Mouse (Mus musculus) left cerebral cortex, postnatal 14 days (tissue): ENCODE data around the gene Mgat4b. TPM values are rescaled to one million over a fixed set of nuclear protein-coding genes. Genes with fewer than 3 reads are reported as not detected.
A peak's percentile ranks its signal among the peaks of the same experiment; 100 is the strongest.

Source experiments
- DNase-seq, 2 experiments: peaks; one replicate each; pipeline ENCODE4 v3.0.0; 2021 to 2022; ENCODE audit warnings: low spot score in 2 of 2, mixed read lengths in 1 of 2
- intact Hi-C: fragments of 180-260 bp; cut with DNase I; formaldehyde crosslinking; loops from one replicate; pipeline ENCODE4 v1.15.1; 2025
- total RNA-seq, 2 experiments: library from RNA; stranded (reverse); gene quantifications; 2 replicates each; pipeline ENCODE4 v1.2.3; 2021

The Mgat4b gene
- total RNA-seq, 2 experiments from 2014 or later, result 97.3 to 100 TPM

GRCm38 (mm10) chr11:50197500-50197899, 13.2 kb upstream of the Mgat4b start:
- intact Hi-C loops, result no loop called here
- no peak for DNase-seq

DNA sequence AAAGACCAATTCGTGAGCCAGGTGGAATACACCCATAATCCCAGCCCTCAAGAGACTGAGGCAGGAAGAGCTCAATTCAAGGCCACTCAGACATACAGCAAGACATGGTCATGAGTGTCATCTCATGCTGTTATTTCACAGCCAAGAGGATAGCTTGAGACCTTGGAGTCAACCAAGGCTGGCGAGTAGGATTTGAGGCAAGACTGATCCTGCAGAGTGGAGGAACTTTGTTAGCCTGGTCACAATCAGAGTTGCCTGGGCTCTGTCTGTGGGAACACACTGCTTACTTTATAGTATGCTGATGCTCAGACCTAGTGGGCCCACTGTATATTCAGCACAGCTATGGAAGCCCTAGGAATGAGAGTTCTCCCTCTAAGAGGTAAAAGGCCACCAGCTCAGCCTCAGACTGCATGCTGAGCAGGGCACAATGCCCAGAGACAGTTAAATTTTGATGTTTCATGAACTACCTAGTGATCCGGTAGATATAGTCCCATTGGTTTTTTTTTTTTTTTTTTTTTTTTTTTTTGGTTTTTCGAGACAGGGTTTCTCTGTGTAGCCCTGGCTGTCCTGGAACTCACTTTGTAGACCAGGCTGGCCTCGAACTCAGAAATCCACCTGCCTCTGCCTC, 12.4 kb upstream of the Mgat4b start:
- intact Hi-C loops, result no loop called here
- no peak for DNase-seq

DNA sequence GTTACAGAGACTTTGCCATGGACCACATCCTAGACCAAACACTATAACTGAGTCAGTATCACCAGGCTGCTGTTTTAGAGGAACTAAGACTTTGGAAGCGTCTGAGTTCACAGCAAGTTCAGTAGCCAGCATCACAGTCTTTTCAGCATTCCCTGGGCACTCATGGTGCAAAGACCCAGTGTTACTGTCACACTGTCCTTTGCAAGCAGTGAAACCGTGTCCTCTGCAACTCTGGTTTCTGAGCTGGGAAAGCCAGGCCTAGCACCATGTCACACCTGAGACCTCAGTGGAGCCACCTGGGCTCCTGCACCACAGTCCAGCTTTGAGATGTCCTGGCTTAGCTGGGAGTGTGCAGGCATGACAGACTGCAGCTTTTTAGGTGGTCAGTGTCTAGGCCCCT, 11.8 kb upstream of the Mgat4b start:
- DNase-seq, result no peak
- intact Hi-C loops, result no loop called here

DNA sequence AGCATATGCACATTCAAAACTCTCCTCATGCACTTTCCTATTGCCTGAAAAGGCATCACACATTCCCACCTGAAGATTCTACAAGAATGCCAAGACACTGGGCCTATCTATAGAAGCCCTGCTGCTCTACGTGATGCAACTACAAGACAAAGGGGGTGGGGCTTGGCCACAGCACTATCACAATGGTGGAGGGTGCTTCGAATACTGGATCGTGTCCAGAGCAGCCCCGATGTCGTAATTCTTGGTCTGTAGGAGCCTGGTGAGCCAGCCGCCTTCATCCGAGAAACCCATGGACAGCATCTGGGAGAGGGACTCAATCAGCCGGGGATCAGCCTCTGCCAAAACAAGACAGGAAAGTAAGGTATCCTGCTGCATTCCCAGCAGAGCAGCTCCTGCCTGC, 10.1 kb upstream of the Mgat4b start:
- no peak for DNase-seq
- intact Hi-C loops, result no loop called here

- no peak for DNase-seq
- intact Hi-C loops, result no loop called here
These were observed 9.1 kb upstream of the Mgat4b start for GRCm38 (mm10) chr11:50201590-50201989.

DNA sequence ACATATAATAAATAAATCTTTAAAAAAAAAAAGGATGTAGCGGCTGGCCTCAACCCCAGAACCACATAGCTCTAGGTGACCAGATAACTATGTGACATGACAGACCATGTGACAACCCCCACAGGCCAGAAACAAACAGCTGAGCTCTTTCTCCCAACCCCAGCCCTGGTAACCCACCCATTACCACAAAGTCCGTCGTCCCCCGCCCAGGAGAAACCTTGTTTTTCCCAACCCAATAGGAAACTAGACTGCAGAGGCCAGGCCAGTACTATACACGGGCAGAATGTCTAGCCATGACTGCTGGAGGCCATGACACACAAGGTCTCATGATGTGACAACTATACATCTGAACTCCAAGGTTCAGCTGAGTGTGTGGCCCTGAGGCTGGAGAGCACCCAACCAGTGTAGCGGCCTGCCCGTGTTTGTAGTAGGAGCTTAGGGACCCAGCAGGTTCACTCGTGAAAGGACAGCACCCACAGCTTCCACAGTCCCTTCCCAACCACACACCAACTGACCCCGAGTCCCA, 7.3 kb upstream of the Mgat4b start:
- DNase-seq, result no peak
- intact Hi-C loops, result no loop called here

- no peak for DNase-seq
- intact Hi-C loops, result no loop called here
These were observed 5.3 kb upstream of the Mgat4b start for GRCm38 (mm10) chr11:50205434-50205833.

- intact Hi-C loops, result no loop called here
- no peak for DNase-seq
These were observed 4.7 kb upstream of the Mgat4b start for GRCm38 (mm10) chr11:50206037-50206436.

DNA sequence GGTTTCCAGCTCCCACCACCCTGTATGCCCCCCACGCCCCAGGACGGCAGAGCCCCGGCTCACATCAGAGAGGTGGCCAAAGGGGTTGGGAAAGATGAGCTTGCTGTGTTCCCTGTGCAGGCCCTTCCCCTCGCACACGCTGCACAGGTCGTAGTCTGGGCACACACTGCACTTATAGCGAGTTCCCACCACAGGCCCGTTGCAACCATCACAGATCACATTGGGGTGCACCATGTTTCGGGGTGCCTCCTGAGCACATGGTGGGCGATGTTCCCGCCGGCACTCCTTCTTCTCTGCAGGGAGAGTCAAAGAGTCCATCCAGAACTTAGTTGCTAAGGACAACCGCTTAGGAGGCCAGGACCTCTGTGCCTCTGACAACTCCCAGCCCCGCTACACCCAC, 3.3 kb upstream of the Mgat4b start:
- intact Hi-C loops, result no loop called here
- no peak for DNase-seq

- DNase-seq, result no peak
- intact Hi-C loops, result no loop called here
These were observed 2.7 kb upstream of the Mgat4b start for GRCm38 (mm10) chr11:50208039-50208438.

DNA sequence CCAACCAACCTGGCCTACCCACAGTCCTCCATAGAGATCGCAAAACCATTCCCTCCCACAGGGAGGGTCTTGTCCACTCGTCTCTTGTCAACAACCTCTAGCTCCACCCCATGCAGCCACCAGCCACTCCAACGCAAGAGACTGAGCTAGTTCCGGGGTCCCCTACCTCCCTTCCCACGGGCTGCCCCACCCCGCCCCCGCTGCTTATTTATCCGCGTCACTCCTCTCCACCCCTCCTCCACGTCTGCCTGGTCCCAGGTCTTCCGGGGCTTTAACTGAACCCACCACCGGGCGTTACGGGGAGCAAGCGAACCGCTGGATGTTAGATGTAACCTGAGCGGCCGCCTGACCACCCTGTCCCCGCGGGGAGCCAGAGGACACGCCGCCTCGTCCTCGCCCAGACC, 587 bp upstream of the Mgat4b start:
- intact Hi-C loops, result loop anchor here (2.0 kb wide), 1 partner anchor 15 kb away; no protein-coding TSS in a partner anchor
- DNase-seq, result peak; percentile 87 to 96

GRCm38 (mm10) chr11:50211322-50212059, 801 bp downstream of the Mgat4b start:
- intact Hi-C loops, result loop anchor here (2.0 kb wide), 1 partner anchor 13 kb away; no protein-coding TSS in a partner anchor
- DNase-seq, result no peak

DNA sequence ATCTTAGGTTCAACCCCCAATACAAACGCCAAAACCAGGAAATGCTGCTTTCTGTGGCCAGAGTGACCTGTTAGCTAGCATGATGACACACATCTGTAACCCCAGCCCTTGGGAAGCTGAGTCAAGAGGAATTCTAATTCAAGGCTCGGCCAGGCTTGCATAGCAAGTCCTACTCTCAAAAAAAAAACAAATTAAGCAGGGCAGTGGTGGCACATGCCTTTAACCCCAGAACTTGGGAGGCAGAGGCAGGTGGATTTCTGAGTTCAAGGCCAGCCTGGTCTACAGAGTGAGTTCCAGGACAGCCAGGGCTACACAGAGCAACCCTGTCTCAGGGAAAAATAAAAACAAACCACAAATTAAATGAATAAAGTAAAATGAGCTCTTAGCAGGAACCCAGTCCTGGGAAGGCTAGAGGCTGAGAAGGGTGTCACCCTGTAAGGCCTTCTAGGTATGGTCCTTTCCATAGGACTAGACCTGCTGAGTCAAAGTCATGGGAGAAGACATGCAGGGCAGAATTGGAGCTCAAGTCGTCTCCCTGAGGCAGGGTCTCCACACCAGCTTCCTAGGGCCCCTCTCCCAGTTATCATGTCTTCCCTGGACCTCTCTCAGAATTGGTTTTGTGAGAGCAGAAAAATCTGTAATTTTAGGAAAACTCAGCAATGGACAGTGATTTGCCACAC, 1.5 kb downstream of the Mgat4b start:
- DNase-seq, result no peak
- intact Hi-C loops, result no loop called here

GRCm38 (mm10) chr11:50212848-50213758, 2.4 kb downstream of the Mgat4b start:
- peak in 1 of 2 experiments; percentile 55 for DNase-seq

GRCm38 (mm10) chr11:50214631-50215030, 3.9 kb downstream of the Mgat4b start:
- DNase-seq, result no peak
- intact Hi-C loops, result no loop called here

More at GRCm38 (mm10) chr11:50212848-50213758, 2.4 kb downstream of the Mgat4b start:
- intact Hi-C loops, result no loop called here

- DNase-seq, result no peak
- intact Hi-C loops, result no loop called here
These were observed 4.9 kb downstream of the Mgat4b start for GRCm38 (mm10) chr11:50215633-50216032.

DNA sequence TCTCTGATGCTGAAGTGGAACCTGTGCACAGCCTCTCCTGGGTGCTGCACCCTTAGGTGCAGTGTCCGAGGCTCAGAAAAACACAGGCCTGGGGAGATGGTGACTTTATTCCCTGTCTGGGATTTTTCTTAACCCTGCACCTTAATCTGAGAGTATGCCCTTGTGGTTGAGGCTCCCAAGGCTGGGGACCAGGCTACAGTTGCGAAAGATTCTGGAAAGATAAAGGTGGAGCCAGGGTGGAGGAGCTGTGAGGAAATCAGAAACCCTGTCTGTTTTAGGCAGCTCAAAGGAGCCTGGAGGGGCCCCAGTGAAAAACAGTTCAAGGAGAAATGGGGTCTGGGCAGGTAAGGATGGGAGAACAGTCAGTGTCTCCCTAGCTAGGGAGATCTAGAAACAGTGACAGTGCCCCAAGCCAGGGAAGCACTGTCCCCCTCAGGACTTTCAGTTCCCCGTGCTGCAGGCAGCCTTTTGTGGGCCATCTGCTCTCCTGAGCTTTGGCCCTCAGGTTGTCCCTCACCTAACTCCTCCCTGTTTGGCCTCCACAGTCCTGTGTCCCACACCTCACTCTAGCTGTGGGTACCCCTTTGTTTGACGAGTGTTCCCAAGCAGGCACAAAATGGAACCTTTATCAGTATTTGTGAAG, 6.2 kb downstream of the Mgat4b start:
- intact Hi-C loops, result no loop called here

GRCm38 (mm10) chr11:50217811-50218210, 7.1 kb downstream of the Mgat4b start:
- DNase-seq, result no peak
- intact Hi-C loops, result no loop called here

More for the DNA sequence above, 6.2 kb downstream of the Mgat4b start:
- no peak for DNase-seq

DNA sequence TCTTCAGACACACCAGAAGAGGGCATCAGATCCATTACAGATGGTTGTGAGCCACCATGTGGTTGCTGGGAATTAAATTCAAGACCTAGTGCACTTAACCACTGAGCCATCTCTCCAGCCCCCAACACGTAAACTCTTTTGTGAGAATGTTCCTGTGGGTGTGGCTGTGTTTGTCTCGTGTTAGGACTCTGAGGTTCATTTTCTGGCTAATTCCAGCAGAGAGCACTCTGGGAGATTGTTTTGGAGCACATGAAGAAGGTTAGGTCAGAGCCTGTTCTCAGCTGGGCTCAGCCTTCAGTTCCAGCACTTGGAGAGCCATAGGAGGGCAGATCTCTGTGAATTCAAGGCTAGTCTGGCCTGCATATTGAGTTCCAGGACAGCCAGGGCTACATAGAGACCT, 9.1 kb downstream of the Mgat4b start:
- no peak for DNase-seq
- intact Hi-C loops, result no loop called here
